Mouse (Mus musculus) monocyte, adult 2 months (primary cell): ENCODE results near the gene Bmpr1b.

Experiments used
- DNase-seq, 2 experiments: peaks; one replicate each; pipeline ENCODE4 v3.0.0; 2022; ENCODE audit warnings: low spot score in 2 of 2, low read depth in 1 of 2

Gene Bmpr1b

DNA sequence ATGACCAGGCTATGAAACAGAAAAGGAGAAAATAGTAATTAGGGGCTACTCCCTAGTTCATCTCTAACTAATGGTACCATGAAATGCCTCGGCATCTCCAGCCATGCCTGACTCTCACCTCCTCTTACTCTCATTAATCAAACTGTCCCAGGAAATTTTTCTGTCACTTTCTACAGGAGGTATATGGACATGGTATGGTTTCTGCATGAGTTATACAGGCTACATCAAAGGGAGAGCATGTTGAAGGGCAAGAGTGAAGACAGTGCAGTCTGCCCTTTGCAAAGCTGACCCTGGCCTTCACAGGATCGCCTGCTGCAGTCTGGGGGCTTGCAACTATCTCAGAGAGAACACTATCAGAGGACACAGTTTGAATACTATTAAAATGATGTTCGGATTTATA is 254.6 kb downstream of the Bmpr1b start:
- no peak for DNase-seq

DNA sequence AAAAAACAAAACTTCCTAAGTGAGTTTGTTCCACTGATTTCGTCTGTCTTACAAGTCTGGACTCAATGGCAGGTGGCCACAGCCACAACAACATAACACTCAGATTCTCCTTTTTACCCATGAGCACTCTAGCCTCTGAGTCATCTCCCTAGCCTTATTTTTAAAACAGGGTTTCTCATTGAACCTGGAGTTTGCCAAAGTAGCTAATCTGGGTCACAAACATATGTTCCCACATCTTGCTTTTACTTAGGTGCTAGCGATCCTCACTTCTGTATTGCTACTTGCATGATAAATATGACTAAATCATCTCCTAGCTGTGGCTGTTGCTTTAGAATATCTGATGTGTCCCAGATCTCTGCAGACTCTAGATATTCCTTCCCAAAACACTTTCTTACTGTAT is 260.1 kb downstream of the Bmpr1b start:
- no peak for DNase-seq

DNA sequence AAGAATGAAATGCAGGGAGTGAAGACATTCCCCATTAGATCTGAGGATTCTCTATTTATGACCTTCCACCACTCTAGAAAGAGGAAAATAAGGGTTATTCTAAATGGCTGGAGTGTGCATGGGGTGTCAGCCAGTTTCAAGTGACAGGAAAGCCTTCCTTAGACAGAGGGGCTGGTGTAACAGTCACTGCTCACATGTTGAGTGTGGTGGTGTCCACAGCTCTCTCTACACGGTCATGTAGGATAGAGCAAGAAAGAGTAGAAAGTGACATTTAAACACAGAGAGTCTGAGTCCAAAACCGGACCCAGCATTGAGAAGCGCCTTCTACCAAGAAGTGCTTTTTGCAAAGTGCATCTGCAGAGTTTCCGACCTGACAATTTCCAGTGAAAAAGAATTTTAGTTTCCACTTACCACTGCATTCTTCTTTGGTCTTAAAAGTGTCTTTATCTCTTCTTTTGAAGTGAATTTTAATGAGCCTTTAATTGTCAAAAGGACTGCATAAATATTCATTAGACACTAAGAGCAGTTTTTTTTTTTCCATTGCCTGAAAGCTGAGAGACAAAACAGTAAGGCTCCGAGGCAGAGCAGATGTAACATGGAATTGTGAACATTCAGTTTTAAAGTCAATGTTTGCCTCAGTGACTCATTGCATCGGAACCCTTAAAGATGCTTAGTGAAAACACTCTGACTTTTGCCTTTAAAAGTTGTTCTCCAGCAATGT is 263.2 kb downstream of the Bmpr1b start:
- no peak for DNase-seq

DNA sequence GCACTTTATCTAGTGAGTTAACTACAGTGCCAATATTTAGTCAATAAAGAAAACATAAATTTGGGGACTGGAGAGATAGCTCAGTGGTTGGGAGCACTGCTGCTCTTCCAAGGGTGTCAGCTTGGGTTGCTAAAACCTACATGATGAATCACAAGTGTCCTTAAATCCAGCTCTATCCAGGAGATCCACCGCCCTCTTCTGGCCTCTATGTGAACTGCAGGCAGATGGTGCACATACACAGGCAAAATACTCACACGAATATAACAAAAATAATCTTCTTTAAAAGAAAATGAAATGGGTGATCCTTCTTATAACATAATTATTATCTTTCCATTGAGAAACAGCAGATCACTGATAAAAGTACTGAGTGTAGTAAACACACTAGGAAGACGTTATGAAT is 268.9 kb downstream of the Bmpr1b start:
- no peak for DNase-seq

DNA sequence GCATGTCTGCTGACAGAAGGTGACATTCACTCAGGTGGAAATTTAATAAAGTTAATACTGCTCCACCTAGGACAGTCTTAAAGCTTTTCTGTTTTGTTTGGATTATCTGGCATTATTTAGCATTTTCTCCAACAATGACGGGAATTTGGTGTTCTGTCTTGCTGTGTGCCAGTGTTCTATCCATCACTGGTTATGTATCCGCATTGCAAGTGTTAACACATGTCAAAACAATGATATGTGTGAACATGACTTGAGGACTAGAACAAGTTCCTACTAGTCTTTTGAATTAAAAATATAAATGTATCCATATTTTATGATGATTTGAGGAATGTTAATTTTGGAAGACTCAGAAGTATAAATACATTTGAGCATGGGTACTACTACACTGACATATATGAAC is 269.7 kb downstream of the Bmpr1b start:
- DNase-seq, result no peak

DNA sequence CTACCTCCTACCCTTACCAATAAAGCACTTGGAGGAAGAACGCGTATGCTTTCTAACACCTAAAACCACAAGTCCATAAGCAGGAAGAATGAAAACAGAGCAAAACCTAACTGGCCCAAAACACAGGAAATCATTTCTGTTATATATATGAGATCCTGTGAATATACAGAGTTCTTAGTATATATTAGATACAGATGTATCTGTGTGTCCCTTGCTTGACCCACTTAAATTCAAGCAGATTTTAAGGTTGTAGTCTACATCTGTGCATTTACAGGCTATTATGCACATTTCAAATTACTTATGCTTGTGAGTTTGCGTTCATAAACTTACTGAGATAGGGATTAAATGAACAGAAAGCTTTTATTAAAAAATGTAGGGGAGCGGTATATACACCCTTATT is 271.5 kb downstream of the Bmpr1b start:
- no peak for DNase-seq

DNA sequence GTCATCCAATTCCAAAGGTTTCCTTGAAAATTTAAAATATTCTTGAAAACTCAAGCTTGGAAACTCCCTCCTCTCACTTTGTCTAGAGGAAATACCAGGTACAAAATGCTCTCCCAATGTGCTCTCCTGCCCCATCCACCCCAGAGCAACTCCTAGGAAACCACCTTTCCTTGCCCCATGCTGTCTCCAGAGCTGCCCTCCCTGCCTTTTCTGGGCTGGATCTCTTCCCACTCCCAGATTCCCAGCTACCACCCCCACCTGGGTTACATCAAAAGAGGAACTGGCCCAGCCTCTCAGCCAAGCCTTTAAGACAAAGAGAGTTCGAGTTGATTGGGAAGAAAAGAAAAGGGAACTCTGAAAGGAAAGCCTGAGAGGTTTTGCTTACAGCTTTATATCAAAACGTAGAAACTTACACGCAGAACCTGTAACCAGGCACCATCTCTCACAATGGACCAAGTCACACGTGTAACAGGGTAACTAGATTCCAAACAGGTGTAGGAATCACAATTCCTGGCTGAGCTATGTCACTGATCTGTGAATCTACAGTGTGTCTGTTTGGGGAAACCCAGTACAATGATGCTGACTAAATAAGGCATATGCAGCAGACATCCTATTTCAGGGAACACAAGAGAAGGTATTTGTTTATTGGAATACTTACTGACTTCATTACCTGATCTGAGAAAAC is 272.2 kb downstream of the Bmpr1b start:
- no peak for DNase-seq

DNA sequence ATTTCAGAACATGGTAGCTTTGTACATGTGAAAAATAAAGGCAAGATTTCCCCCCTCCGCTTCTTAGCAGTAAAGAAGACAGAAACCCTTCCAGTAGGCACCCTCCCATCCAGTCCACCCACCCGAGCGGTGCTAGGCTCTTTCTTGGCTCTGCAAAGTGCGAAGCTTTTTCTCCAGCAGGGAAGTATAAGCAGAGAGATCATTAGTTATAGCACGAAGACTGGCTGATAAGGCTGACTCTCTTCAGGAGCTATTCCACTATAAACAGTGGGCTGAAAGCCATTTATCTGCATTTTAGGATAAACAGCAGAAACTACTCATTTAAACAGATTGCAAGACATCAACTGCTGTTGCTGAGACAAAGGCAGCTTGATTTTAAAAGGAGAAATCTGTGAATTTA is 274.1 kb downstream of the Bmpr1b start:
- no peak for DNase-seq

DNA sequence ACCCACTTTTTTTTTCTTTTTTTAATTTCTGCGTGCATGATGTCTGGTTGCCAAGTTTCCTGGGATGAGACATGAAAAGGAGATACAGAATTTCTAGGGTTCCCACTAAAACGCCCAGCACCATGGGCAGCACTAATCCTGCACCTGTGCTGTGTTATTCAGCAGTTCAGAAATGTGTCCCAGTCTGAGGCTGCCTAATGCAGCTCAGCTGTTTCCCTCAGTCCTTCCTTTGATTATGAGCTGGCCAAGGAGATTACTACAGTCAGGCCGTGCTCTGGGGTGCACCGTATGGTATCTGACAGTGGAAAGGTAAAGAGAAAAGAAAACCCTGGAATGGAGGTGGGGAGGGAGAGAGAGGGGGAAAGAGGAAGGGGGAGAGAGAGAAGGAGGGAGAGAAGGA is 278.6 kb downstream of the Bmpr1b start:
- no peak for DNase-seq

DNA sequence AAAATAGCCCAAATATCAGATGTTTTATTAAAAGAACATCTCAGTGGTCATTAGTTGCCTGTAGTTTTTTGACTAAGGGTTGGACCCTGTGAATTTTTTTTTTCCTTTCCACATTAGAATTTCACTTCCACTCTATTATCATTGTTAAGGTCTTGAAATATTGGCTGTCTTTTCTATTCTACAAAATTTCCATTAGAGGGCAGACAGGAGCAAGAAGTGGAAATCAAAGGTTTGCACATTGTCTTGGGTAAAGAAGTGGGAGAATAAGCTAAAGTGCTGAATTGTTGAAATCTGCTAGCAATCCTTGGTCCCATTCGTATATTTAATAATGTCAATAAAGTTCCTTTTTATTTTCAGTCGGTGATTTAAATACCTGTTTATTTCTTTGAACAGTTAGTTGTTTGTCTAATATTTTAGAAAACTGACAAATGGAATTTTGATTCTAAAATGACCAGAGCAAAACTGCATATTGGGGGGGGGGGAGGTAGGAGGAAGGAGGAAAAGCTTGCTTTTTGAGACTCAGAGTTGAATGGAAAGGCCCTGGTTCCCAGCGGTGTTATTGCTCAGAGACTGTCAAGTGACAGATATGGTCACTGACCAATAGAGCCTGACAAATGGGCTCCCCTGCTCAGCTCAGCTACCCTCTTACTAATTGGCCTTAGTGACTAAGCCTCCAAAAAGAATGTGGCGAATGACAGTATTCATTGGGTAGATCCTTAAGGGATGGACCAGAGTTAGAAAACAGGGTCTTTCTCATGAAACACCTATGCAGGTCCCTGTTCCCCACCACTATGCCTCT is 281.6 kb downstream of the Bmpr1b start:
- DNase-seq, result no peak

DNA sequence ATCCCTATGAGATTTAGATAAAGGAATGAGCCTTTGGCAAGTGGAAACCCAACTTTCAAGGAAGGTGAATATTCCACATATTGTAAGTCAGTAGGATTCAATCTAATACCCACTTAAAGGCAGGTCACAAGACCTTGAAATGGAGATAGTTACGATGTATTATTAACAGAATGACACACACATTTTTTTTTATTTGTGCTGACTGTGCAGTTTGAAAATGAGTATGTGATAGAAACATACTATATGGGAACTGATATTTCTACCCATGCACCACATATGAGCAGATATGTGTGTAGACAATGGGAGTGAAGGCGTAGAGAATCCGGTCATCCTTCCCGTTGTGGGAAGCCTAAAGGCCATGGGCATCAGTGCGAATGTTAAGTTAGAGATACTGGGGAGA is 285.0 kb downstream of the Bmpr1b start:
- no peak for DNase-seq

DNA sequence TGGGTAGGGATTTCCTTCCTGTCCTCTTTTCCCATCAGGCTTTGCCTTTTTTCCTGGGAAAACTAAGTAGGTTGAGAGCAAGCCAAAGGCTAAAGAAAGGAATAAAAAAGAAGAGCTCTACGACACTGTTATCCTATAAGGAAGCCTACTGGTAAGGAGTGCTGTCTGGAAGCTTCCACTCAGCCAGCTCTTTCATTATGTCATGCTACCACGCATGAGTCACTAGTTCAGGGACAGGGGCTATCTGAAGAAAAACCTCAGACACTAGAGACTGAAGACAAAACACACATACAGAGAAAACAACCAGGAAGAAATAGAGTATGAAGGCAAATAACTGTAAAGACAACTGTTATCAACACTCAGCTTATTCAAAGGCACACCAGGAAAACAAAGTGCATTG is 286.7 kb downstream of the Bmpr1b start:
- DNase-seq, result no peak

DNA sequence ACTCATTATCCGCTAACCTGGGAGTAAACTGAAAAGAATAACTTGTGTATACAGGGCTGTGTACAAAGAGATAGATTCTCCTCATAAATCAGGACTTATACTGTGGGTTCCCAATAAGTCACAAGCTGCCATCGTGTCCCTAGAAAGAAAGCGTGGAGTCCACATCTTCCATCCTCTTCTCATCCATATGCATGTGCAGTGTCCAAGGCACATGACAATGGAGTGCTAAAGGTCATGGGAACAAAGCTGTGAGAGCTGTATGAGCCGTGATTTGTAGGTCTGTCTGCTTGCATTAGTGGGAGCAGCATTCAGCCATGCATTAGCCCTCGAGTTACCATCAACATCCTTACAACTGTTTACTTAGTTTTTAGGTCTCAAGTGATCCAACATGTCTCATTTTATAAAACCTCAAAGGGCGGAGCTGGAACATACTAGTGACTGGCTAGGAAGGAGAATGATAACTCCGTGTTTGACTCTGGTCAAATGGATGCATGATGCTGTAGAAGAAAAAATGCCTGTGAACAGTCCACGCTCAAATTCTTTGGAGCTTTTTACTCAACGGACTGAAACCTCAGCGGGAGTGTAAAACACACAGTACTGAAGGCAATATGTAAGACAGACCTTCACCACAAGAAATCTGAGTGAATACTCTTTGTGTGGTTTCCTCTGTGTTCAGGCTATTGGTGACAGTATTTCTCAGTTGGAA is 296.7 kb downstream of the Bmpr1b start:
- DNase-seq, result no peak

DNA sequence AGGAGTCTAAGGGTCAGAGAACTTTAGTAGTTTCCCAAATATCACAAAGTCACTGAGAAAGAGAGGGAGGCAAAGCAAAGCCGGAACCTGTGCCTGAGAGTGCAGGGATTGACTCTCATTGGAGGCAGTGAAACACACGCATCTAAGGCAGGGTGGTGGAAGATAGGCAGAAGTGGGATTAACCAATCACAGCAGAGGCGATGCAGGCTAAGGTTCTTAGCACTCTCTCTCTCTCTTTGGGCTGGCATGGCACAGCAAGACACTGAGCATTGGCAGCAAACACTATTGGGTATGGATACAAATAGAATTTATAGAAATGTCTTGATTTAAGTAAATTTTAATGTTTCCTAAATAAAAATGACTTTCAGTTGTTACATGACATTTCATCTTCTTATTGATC is 297.4 kb downstream of the Bmpr1b start:
- DNase-seq, result no peak

DNA sequence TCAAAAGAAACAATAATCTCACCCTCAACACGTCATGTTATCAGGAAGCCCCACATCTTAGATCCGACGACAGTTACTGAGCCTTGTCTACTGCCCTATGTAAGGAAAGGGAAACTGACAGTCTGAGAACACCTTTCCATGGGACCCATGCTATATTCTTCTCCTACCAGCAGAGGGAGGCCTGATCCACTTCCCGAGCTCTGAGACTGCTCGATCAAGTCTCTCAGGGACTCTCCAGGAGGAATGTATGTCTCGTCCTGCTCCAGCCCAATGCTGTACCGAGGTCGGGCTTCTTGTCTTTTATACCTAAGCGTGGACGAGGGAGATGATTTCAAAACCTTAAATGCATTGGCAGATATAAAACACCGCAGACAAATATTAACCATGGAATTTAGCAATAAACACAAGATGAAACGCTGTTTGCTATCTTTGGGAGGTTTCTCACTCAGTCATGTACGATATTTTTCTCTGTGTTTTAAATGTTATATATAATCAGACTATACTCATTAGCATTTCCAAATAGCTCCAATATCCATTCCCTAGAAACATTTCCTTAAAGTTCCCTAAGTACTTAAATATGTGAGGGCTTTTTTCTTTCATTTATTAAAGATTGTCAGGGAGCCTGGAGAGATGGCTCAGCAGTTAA is 306.3 kb downstream of the Bmpr1b start:
- DNase-seq, result no peak

DNA sequence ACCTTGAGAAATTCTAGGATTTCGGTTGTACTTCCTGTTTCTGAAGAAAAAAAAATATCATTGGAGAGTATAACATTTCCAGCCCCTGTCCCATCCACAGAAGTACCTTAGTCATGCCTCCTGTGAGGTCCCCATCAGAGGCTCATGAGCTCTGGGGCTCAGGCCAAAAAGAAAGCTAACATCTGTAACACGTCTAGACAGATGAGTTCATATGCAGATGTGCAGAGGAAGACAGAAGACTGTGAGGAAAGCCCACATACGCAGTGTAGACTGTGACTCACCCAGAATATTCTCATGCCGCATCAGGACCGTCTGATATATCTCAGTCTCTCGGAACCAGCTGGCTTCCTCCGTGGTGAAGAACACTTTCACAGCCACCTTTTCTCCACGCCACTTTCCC is 312.1 kb downstream of the Bmpr1b start:
- DNase-seq, result no peak

DNA sequence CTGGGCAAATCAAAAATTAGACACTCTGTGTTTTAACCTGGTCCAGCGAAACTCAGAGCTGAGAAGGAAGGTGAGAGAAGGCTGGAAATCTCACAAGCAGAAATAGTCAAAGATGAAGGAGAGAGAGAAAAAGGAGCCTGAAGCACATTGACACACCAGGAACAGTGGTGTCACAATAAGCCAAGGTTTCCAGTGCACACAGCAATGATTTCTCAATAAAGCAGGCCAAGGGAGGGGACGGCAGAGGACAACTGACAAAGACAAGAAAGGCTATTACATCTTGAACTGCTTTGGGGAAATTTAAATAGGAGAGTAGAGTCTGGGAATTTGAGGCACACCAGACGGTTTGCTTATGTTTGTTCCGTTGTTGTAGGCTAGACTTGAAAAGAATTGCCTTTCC is 314.9 kb downstream of the Bmpr1b start:
- no peak for DNase-seq

DNA sequence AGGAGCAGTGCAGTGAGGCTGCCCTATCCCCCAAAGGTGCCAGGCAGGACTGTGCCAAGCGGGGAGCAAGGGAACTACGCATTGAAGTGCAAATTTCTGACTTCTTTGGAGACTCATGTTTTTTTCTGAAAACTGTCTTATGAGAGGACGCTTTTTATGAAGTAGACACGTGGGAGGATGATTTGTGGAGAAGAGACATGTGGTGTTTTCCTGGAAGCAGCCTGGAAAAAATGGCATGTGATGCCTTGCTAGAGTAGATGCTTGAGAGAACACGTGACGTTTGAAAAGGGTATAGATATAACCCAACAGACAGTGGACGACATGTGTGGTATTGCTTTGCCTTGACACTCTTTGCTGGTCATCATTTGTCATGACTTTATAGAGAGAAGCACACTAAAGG is 319.1 kb downstream of the Bmpr1b start:
- DNase-seq, result no peak

DNA sequence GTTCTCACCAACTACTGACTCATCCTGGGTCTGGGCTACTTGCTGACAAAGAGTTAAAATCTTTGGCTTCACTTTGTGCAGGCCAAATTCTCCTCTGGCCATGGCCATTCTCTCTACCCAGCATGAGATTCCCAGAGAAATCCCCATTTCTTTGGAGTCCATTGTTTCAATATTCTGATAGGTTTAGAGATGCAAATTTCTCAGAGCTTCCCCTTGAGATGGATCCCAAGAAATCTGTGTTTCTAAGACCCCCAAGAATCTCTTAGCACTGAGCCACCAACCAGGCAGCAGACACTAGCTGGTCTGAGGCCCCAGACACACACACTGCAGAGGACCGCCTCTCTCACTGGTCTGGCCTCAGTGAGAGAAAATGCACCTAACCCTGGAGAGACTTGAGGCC is 320.0 kb downstream of the Bmpr1b start:
- DNase-seq, result no peak

DNA sequence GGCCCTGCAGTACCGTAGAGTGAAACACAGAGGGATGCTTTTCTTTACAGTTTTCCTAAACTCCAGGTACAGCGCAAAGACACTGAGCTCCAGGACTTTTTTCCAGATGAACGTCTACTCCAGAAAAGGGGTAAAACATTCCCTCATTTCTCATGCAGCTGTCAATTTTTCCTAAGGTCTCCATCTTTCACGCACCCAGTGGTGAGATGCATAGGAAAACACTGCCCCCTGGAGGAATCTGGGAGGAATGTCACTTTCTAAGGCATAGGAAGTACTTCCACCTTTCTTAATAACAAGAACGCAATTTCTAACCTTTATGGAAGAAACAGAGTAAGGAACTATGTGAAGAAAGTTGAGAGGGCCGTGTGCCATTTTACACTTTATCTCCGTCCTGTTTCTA is 330.4 kb downstream of the Bmpr1b start:
- no peak for DNase-seq

DNA sequence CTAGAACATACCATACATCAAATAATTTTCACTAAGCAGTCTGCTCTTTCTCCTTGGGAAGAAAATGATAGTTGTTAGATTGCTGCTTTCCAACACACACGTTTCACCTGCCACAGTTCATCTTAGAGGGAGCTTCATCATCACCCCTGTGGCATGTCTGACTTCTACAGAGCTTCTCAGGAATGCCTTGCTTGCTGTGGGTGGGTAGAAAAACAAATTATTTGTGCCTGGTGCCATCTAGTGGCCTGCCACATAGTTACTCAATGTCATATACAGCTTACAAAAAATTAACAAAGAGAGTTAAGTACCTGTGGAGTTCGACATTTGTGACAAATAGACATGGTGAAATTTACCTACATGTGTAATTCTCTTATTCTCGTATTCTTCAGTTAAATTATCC is 338.1 kb downstream of the Bmpr1b start:
- no peak for DNase-seq
